Mouse (Mus musculus) lung, postnatal 4 days (tissue): ENCODE results near the gene Hoxb9.

Experiments used
- DNase-seq, 2 experiments: peaks; one replicate each; pipeline ENCODE4 v3.0.0; 2021

Hoxb9 gene

GRCm38 (mm10) chr11:96267021-96267920 lies 4.0 kb upstream of the Hoxb9 start:
- DNase-seq: no peak

- peak in 1 of 2 experiments; percentile 11 for DNase-seq
Measured at GRCm38 (mm10) chr11:96268031-96268745, 3.1 kb upstream of the Hoxb9 start.

- DNase-seq: peak in 1 of 2 experiments; percentile 50
Measured at GRCm38 (mm10) chr11:96269869-96270268, 1.4 kb upstream of the Hoxb9 start.

- peak in 1 of 2 experiments; percentile 41 for DNase-seq
Measured at GRCm38 (mm10) chr11:96271541-96272011, 319 bp downstream of the Hoxb9 start.

GRCm38 (mm10) chr11:96272024-96272921 lies 1.0 kb downstream of the Hoxb9 start:
- no peak for DNase-seq

GRCm38 (mm10) chr11:96274428-96274827 lies 3.2 kb downstream of the Hoxb9 start:
- no peak for DNase-seq

GRCm38 (mm10) chr11:96275896-96276295 lies 4.6 kb downstream of the Hoxb9 start:
- DNase-seq: no peak

- no peak for DNase-seq
Measured at GRCm38 (mm10) chr11:96277151-96278044, 6.1 kb downstream of the Hoxb9 start.

- DNase-seq: no peak
Measured at GRCm38 (mm10) chr11:96278324-96278723, 7.1 kb downstream of the Hoxb9 start.

- peak; percentile 85 to 89 for DNase-seq
Measured at GRCm38 (mm10) chr11:96278773-96279172, 7.5 kb downstream of the Hoxb9 start.

- DNase-seq: no peak
Measured at GRCm38 (mm10) chr11:96279421-96280233, 8.4 kb downstream of the Hoxb9 start.

- DNase-seq: no peak
Measured at GRCm38 (mm10) chr11:96280399-96281378, 9.4 kb downstream of the Hoxb9 start.

GRCm38 (mm10) chr11:96281396-96281795 lies 10.1 kb downstream of the Hoxb9 start:
- no peak for DNase-seq

GRCm38 (mm10) chr11:96281855-96282570 lies 10.8 kb downstream of the Hoxb9 start, which contains the start of gene Hoxb8:
Gene Hoxb8 (plus strand): TSS chr11:96281905.
- DNase-seq: no peak

GRCm38 (mm10) chr11:96282795-96283430 lies 11.7 kb downstream of the Hoxb9 start:
- DNase-seq: no peak

- peak; percentile 64 to 82 for DNase-seq
Measured at GRCm38 (mm10) chr11:96284041-96284749, 12.9 kb downstream of the Hoxb9 start.
